Mouse (Mus musculus) ES-CJ7 (cell line): Measurements from ENCODE around the gene Olfr777.
"Not testable (repeated sequence)": the region's sequence is repeated elsewhere in the genome, so short reads cannot be mapped to it uniquely, and the experiment has no call there.

Experiments
- DNase-seq: peaks from one replicate; pipeline ENCODE4 v3.0.0; 2011; ENCODE audit warnings: low read depth, low spot score

Olfr777 gene

GRCm38 (mm10) chr10:129271081-129271535 is at the start of gene Olfr777:
Gene Olfr777 (minus strand): TSS chr10:129271485.
- no peak for DNase-seq

- DNase-seq, result no peak
Measured at GRCm38 (mm10) chr10:129317817-129318216, 46.5 kb upstream of the Olfr777 start, which contains the start of gene Olfr780. Gene Olfr780 (plus strand): TSS chr10:129318117.

GRCm38 (mm10) chr10:129313521-129313920 is 42.2 kb upstream of the Olfr777 start:
- not testable (repeated sequence) for DNase-seq

DNA sequence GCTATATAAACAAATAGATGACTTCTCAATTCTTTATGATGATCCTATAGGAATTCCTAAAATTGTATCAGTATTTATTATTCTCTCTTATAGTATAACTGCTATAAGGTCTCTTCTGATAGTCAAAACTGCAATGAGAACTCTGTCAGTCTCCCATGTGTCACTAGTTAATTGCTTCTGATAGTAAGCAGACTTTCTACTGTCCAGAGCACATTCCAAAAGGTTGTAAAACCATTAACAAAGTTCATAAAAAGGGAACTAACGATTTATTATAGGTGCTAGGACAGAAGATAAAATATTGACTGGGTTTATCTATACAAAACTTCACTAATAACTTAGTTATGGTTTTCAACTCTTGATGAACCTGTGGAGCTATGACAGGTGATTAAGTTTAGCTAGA is 41.7 kb upstream of the Olfr777 start:
- not testable (repeated sequence) for DNase-seq

GRCm38 (mm10) chr10:129258827-129259226 is 12.5 kb downstream of the Olfr777 start, which contains the start of gene Olfr776:
Gene Olfr776 (plus strand): TSS chr10:129259127.
- DNase-seq, result no peak

DNA sequence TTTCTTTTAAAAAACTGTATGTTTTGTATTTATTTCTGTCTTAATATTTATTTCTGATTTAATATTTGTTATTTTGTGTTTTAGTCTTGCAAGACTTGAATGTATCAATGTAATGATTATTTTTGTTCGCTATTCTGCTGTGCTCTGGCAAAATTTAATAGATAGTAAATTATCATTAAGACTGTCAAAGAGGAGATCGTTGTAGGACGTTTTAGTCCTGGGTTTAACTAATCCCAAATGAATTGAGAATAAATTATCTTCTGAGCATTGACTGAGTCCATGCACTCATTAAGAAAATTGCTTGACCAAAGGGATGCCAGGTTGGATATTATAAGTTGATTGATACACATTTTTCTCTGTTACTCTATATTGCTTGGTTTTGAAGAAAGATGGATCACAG is 23.2 kb downstream of the Olfr777 start, which contains the start of gene Olfr775:
TSS of gene Olfr775 (plus strand) at position 301 of the 400 bp plus-strand sequence.
- no peak for DNase-seq

DNA sequence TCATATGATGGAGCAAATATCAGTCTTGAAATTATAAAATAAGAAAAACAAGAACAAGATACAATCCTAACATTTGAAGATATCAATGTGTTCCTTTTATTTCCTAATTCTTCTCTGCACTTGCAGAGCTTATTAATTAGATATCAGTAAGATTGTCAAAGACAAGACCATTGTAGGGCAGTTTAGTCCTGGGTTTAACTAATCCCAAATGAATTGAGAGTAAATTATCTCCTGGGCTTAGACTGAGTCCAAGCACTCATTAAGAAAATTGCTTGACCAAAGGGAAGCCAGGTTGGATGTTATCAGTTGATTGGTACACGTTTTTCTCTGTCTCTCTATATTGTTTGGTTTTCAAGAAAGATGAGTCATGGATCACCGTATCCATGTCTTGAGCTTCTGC is 35.4 kb downstream of the Olfr777 start, which contains the start of gene Olfr774:
TSS of gene Olfr774 (plus strand) at position 301 of the 400 bp plus-strand sequence.
- DNase-seq, result no peak

GRCm38 (mm10) chr10:129230737-129231136 is 40.5 kb downstream of the Olfr777 start:
- DNase-seq, result no peak
